Mouse (Mus musculus) heart, postnatal 0 days (tissue): ENCODE results near the gene Tmem132c.

Experiments used
- CTCF ChIP-seq: IDR thresholded peaks from 2 replicates; pipeline ENCODE4 v1.5.1; 2016; ENCODE audit warnings: antibody characterized with exemption, control low read depth, low read depth
- EP300 ChIP-seq: IDR thresholded peaks from 2 replicates; pipeline ENCODE4 v1.6.1; 2016; ENCODE audit warnings: antibody characterized with exemption, low read depth

DNA sequence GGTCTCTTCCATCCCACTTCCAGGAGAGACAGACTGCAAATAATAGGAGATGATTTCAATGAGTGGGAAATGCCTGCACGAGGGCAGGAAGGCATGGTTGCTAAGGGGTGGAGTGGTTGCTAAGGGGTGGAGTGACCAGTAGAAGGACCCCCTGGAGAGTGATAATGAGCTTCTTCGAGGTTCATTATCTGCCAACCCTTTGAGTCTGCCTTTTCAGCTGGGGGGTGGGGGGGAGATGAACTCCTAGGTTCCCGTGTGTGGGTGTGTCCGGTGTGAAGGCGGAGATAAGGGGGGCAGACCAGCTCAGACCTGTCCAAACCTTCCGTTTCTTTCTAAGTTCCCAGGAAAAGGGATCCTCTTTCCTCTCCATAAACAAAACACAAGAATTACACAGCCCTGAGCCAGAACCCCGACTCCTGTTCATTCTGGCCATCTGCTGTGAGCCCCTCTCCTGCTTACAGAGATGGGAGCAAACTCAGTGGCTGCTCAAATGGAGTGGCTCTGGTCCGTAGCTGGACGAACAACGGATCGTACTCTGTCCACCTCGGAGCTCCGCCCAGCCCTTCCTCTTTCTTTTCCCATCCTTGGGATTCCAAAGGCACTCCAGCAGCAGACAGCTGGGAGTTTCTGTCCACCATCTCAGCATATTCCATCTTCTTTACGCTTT is 13.5 kb upstream of the Tmem132c start:
- TF ChIP-seq CTCF (no peak), EP300 (no peak)
